ENCODE assay signal across 9 mouse cellular contexts in the genomic region with DNA sequence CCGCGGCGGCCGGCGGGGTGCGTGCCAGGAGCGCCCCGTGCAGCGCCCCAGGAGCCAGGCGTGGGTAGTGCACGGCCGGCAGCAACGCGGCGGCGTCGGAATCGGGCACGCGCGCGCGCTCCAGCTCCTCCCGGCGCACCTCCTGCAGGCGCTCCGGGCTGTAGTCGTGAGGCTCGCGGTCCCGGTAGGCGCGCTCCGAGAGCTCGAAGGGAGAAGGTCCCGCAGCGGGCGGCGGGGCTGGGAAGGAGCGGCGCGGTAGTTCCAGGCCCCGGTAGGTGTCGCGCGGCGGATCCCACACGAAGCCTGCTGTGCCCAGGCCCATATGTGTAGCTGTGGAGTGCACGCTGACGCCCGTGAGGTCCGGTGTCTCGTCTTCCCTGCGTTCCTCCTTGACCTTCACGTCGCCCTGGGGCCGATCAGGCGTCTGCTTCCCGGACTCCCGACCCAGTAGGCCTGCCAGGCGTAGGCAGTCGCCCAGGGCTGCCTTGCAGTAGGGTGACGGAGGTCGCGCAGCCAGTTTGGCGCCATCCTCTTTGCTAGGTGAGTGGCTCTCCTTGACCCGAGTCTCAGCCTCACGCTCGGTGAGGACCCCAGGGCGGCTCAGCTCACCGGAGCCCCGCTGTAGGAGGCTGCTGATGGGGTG. TPM values are rescaled to one million over a fixed set of nuclear protein-coding genes. Genes with fewer than 3 reads are reported as not detected.
DNase-seq lines count a peak whose midpoint lies in the region; ATAC-seq lines count a peak whose summit lies in the region.
"Had no signal": no experiment of that assay in that cellular context is flagged by ENCODE, and none has a peak within 500 bp of the region (broad histone marks: within the 10 kb centered on the region; RNA-seq: fewer than 3 reads in every experiment).

No protein-coding gene starts in this region.

- peak; percentile 90 for DNase-seq in adrenal gland, adult 2 months
- DNase-seq in embryo, embryonic 10 days (ENCODE audit: low spot score): peak; percentile 86
- peak; percentile 80 for DNase-seq in gastrocnemius, postnatal 25 days
- peak; percentile 73 to 81 for DNase-seq in left cerebral cortex, postnatal 14 days (ENCODE audit: low spot score in 2 of 2)
- DNase-seq in right cerebral cortex, postnatal 36 days (ENCODE audit: low spot score in 2 of 2): peak; percentile 66
- DNase-seq in MN1 (ENCODE audit: low spot score): no peak

- peak; percentile 80 for ATAC-seq in inflammation-experienced regulatory T-cells, adult 6 months
- peak; percentile 80 for ATAC-seq in megakaryocyte-erythroid progenitor cell, adult 5-6 weeks (replicated peaks; ENCODE audit: low FRiP score, low TSS enrichment, poor library complexity, severe bottlenecking)

- intact Hi-C loops in left cerebral cortex, postnatal 14 days (cut with DNase I): no loop called here

RNA-seq across cellular contexts. Expression of gene Lrcol1, which starts 18.8 kb away (rescaled TPM):
- total RNA-seq in adrenal gland, adult 2 months (2021): not detected
- not detected in 2 replicates for polyA plus RNA-seq in adrenal gland, adult 2 months (2012; rRNA removed)
- total RNA-seq in gastrocnemius, postnatal 25 days (2021): not detected
- polyA plus RNA-seq in inflammation-experienced regulatory T-cells, adult 6 months (2017; shearing (Covaris generic)): under 1 TPM in 1 of 3 experiments, not detected in 2; 0.49 TPM
- not detected for total RNA-seq in left cerebral cortex, postnatal 14 days (2021)
- not detected in 2 replicates for total RNA-seq in megakaryocyte-erythroid progenitor cell, adult 5-6 weeks (2014; fragmentation: Nextera tagmentation)
- total RNA-seq in megakaryocyte-erythroid progenitor cell, adult 5-6 weeks (2017): not detected in 2 replicates
- polyA plus RNA-seq: macrophage had no signal

RNA-seq across cellular contexts. Expression of gene P2rx2, which starts 20.3 kb away (rescaled TPM):
- under 1 TPM; 0.23 to 0.38 TPM for total RNA-seq in adrenal gland, adult 2 months (2021)
- polyA plus RNA-seq in adrenal gland, adult 2 months (2012; rRNA removed): 0.18 and 0.58 TPM in 2 replicates
- total RNA-seq in gastrocnemius, postnatal 25 days (2021): not detected
- polyA plus RNA-seq in inflammation-experienced regulatory T-cells, adult 6 months (2017; shearing (Covaris generic)): not detected
- total RNA-seq in left cerebral cortex, postnatal 14 days (2021): under 1 TPM; 0.37 to 0.38 TPM
- total RNA-seq in megakaryocyte-erythroid progenitor cell, adult 5-6 weeks (2014; fragmentation: Nextera tagmentation): not detected in 2 replicates
- not detected in 2 replicates for total RNA-seq in megakaryocyte-erythroid progenitor cell, adult 5-6 weeks (2017)
- polyA plus RNA-seq: macrophage had no signal
